Mouse (Mus musculus) stomach, embryonic 16.5 days (tissue): ENCODE data around the gene Tead4. TPM values are rescaled to one million over a fixed set of nuclear protein-coding genes. Genes with fewer than 3 reads are reported as not detected.
"Not testable (repeated sequence)": the region's sequence is repeated elsewhere in the genome, so short reads cannot be mapped to it uniquely, and the experiment has no call there.

ENCODE experiments used
- ATAC-seq: fragments of 200-750 bp; cut with Nextera tagmentation; 2 replicates; pipeline ENCODE4 v1.8.0; 2017; ENCODE audit warnings: moderate number of reproducible peaks, moderate TSS enrichment; ENCODE audit not compliant: insufficient read depth, low FRiP score
- H3K27ac ChIP-seq: fragments of 300-500 bp; sonication (generic); 2 replicates; pipeline ENCODE4 v1.5.1; 2014; ENCODE audit warnings: low read length
- H3K27me3 ChIP-seq: fragments of 300-500 bp; sonication (generic); 2 replicates; pipeline ENCODE4 v1.6.1; 2014; ENCODE audit warnings: low read length, control low read depth, mixed read lengths; ENCODE audit not compliant: control insufficient read depth, insufficient read depth
- H3K36me3 ChIP-seq: fragments of 300-500 bp; sonication (generic); 2 replicates; pipeline ENCODE4 v1.6.1; 2014; ENCODE audit warnings: low read length; ENCODE audit not compliant: control insufficient read depth, insufficient read depth
- H3K4me1 ChIP-seq: fragments of 300-500 bp; sonication (generic); 2 replicates; pipeline ENCODE4 v1.6.1; 2014; ENCODE audit warnings: low read length, control low read depth, mixed read lengths; ENCODE audit not compliant: control insufficient read depth, insufficient read depth
- H3K4me2 ChIP-seq: fragments of 300-500 bp; sonication (generic); 2 replicates; pipeline ENCODE4 v1.6.1; 2014; ENCODE audit warnings: low read depth, low read length, mixed read lengths
- H3K4me3 ChIP-seq: fragments of 300-500 bp; sonication (generic); replicated peaks from 2 replicates; pipeline ENCODE4 v1.5.1; 2014; ENCODE audit warnings: mild to moderate bottlenecking, low read length
- H3K9ac ChIP-seq: fragments of 300-500 bp; sonication (generic); 2 replicates; pipeline ENCODE4 v1.6.1; 2014; ENCODE audit warnings: low read length
- H3K9me3 ChIP-seq: fragments of 300-500 bp; sonication (generic); replicated peaks from 2 replicates; pipeline ENCODE4 v1.6.1; 2016; ENCODE audit warnings: low read length, control low read depth; ENCODE audit not compliant: control insufficient read depth
- WGBS: fragments of 180-500 bp; shearing (Covaris S2); extraction: QIAGEN DNeasy Blood & Tissue Kit; methylation state at CpG from one replicate; pipeline ENCODE4 v1.1.7; 2014; 5-methylcytosine and 5-hydroxymethylcytosine counted together
- polyA plus RNA-seq: library from polyadenylated mRNA; unstranded; fragments of >200 nt; fragmentation: Nextera tagmentation; extraction: Ambion mirVana; gene quantifications from 2 replicates; pipeline ENCODE4 v1.2.1, GENCODE M21; 2015

Tead4 gene
- polyA plus RNA-seq, 1 experiment from 2014 or later: 2.0 TPM

DNA sequence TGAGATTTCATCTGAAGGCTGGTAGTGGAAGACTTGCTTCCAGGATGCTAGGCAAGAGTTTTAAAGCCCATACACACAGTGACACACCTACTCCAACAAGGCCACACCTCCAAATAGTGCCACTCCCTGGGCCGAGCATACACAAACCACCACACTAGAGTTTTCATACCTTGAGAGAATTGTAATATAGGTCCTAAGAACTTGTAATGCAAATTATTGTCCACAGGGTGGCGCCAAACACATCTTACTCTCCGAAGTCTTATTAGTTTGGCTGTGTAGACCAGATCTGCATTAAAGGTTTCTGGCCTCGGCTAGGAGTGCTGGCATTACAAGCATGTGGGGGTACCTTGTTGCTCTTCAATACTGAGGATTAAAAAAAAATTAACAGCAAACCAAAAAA lies 17.7 kb upstream of the Tead4 start:
- Histone ChIP-seq H3K36me3 (peaks cover 14% of the 10 kb centered on the region; the same call in 1 of the 2 replicates), H3K9ac (no peak overlapping the region), H3K27ac (no peak overlapping the region), H3K4me2 (no peak overlapping the region), H3K4me1 (no peaks in the 10 kb centered on the region), H3K27me3 (no peaks in the 10 kb centered on the region), H3K4me3 (no peak overlapping the region), H3K9me3 (0 out of 2 replicates have a peak, but pooled peaks cover 3% of the 10 kb centered on the region)
- ATAC-seq: peak; percentile 60; the same call in 1 of the 2 replicates
- WGBS: 5% methylated on average over 4 of the region's 4 CpGs

- no peak for ATAC-seq
- Histone ChIP-seq H3K4me1 (no peaks in the 10 kb centered on the region), H3K4me3 (no peak overlapping the region), H3K36me3 (no peaks in the 10 kb centered on the region), H3K27me3 (no peaks in the 10 kb centered on the region), H3K4me2 (no peak overlapping the region), H3K9ac (no peak overlapping the region), H3K9me3 (no peaks in the 10 kb centered on the region), H3K27ac (no peak overlapping the region)
- WGBS: 75% methylated on average over 8 of the region's 8 CpGs
Observed at GRCm38 (mm10) chr6:128315597-128315996, 15.0 kb upstream of the Tead4 start.

GRCm38 (mm10) chr6:128314796-128315195 lies 14.2 kb upstream of the Tead4 start:
- H3K4me2 ChIP-seq: no peak overlapping the region
- H3K36me3 ChIP-seq: no peaks in the 10 kb centered on the region
- no peak overlapping the region for H3K9ac ChIP-seq
- no peak for ATAC-seq
- 83% methylated on average over 6 of the region's 6 CpGs for WGBS
- H3K4me1 ChIP-seq: no peaks in the 10 kb centered on the region
- H3K4me3 ChIP-seq: no peak overlapping the region
- no peaks in the 10 kb centered on the region for H3K9me3 ChIP-seq
- H3K27ac ChIP-seq: no peak overlapping the region
- H3K27me3 ChIP-seq: no peaks in the 10 kb centered on the region

DNA sequence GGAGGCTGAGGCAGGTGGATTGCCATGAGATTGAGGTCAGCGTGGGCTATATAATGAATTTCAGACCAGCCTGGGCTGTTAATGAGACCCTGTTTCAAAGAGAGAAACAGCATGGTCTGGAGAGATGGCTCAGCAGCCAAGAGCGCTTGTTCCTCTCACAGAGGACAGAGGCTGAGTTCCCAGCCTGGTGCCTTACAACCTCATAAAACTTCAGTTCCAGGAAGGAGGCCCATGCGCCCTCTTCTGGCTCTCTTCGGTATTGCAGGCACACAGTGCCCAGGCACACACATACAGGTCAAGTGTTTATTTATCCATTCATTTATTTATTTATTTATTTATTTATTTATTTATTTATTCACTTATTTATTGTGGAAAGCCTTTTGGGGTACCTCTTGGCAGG lies 7.7 kb upstream of the Tead4 start:
- Histone ChIP-seq H3K4me2 (no peak overlapping the region), H3K9ac (no peak overlapping the region), H3K36me3 (no peaks in the 10 kb centered on the region), H3K27ac (no peak overlapping the region), H3K9me3 (no peaks in the 10 kb centered on the region), H3K4me3 (no peak overlapping the region), H3K27me3 (no peaks in the 10 kb centered on the region), H3K4me1 (no peaks in the 10 kb centered on the region)
- WGBS: 28% methylated on average over 4 of the region's 4 CpGs
- no peak for ATAC-seq

GRCm38 (mm10) chr6:128304801-128305200 lies 4.2 kb upstream of the Tead4 start:
- no peaks in the 10 kb centered on the region for H3K9me3 ChIP-seq
- H3K9ac ChIP-seq: no peak overlapping the region
- 82% methylated on average over 4 of the region's 4 CpGs for WGBS
- H3K4me2 ChIP-seq: no peak overlapping the region
- no peak overlapping the region for H3K4me3 ChIP-seq
- ATAC-seq: no peak
- no peaks in the 10 kb centered on the region for H3K36me3 ChIP-seq
- 0 out of 2 replicates have a peak, but pooled peaks cover 5% of the 10 kb centered on the region for H3K27me3 ChIP-seq
- no peak overlapping the region for H3K27ac ChIP-seq
- peaks cover 8% of the 10 kb centered on the region; the same call in 1 of the 2 replicates for H3K4me1 ChIP-seq

DNA sequence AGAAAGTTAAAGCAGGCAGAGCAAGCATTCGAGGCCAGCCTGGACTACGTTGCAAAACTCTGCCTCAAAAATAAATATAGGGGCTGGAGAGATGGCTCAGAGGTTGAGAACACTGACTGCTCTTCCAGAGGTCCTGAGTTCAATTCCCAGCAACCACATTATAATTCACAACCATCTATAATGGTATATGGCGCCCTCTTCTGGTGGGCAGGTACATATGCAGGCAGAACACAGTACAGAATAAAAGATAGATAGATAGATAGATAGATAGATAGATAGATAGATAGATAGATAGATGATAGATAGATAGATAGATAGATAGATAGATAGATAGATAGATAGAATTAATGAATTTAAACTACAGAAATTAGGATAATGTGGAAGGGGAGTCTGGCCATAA lies 2.0 kb upstream of the Tead4 start:
- H3K4me3 ChIP-seq, H3K9ac ChIP-seq, H3K36me3 ChIP-seq, H3K9me3 ChIP-seq, H3K27ac ChIP-seq, ATAC-seq, H3K4me2 ChIP-seq: not testable (repeated sequence)
- 77% methylated on average over 3 of the region's 3 CpGs for WGBS
- peaks cover 18% of the 10 kb centered on the region for H3K27me3 ChIP-seq
- H3K4me1 ChIP-seq: peaks cover 12% of the 10 kb centered on the region; the same call in 1 of the 2 replicates

GRCm38 (mm10) chr6:128301891-128302290 lies 1.3 kb upstream of the Tead4 start:
- Histone ChIP-seq H3K27me3 (peaks cover 22% of the 10 kb centered on the region), H3K4me2 (no peak overlapping the region), H3K4me1 (peaks cover 14% of the 10 kb centered on the region; the same call in 1 of the 2 replicates), H3K9me3 (no peaks in the 10 kb centered on the region), H3K4me3 (no peak overlapping the region), H3K36me3 (no peaks in the 10 kb centered on the region), H3K27ac (no peak overlapping the region), H3K9ac (no peak overlapping the region)
- ATAC-seq: no peak
- WGBS: 80% methylated on average over 3 of the region's 3 CpGs

GRCm38 (mm10) chr6:128301458-128301857 lies 835 bp upstream of the Tead4 start:
- H3K4me3 ChIP-seq: peak overlapping the region; percentile 75
- H3K4me2 ChIP-seq: peak overlapping the region; percentile 81
- WGBS: 32% methylated on average over 11 of the region's 11 CpGs
- H3K9me3 ChIP-seq: no peaks in the 10 kb centered on the region
- H3K27ac ChIP-seq: no peak overlapping the region
- H3K36me3 ChIP-seq: no peaks in the 10 kb centered on the region
- ATAC-seq: no peak
- H3K9ac ChIP-seq: no peak overlapping the region
- H3K27me3 ChIP-seq: peaks cover 22% of the 10 kb centered on the region
- H3K4me1 ChIP-seq: peaks cover 19% of the 10 kb centered on the region

GRCm38 (mm10) chr6:128299292-128300133 lies 1.1 kb downstream of the Tead4 start:
- ATAC-seq: no peak
- no peaks in the 10 kb centered on the region for H3K36me3 ChIP-seq
- H3K9me3 ChIP-seq: no peaks in the 10 kb centered on the region
- peak overlapping the region; percentile 74 for H3K9ac ChIP-seq
- WGBS: 1% methylated on average over 25 of the region's 25 CpGs
- H3K27ac ChIP-seq: no peak overlapping the region
- H3K4me2 ChIP-seq: peak overlapping the region; percentile 81
- H3K4me1 ChIP-seq: peaks cover 24% of the 10 kb centered on the region
- peaks cover 22% of the 10 kb centered on the region for H3K27me3 ChIP-seq
- peak overlapping the region; percentile 75 for H3K4me3 ChIP-seq
